8 mouse cellular contexts compared by ENCODE assay signal in the genomic region with DNA sequence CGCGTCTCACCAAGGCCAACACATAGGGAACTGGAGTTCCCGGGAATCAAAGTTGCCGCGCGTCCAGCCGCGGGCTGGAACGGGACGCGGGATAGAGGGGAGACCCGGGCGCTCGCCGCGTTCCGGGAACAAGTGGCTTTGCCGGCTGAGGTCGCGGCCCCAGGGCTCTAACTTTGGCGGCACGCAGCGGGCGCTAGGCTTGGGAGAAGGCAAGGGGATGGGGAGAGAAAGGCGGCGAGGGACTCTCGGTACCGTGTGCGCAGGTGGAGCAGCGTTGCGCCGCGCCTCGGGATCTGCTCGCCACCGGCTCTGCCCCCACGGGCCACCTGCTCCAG. TPM values are rescaled to one million over a fixed set of nuclear protein-coding genes. Genes with fewer than 3 reads are reported as not detected.
DNase-seq lines count a peak whose midpoint lies in the region; ATAC-seq lines count a peak whose summit lies in the region.

No protein-coding gene starts in this region.

- WGBS in lung, embryonic 15.5 days = under 1% methylated on average over 37 of the region's 37 CpGs
- WGBS in forebrain, embryonic 10.5 days = under 1% methylated on average over 37 of the region's 37 CpGs
- WGBS in hindbrain, embryonic 16.5 days = 0% methylated on average over 31 of the region's 37 CpGs
- WGBS in neural tube, embryonic 12.5 days = under 1% methylated on average over 37 of the region's 37 CpGs

- H3K9me3 ChIP-seq in lung, embryonic 15.5 days = no peaks in the 10 kb centered on the region
- no peaks in the 10 kb centered on the region for H3K9me3 ChIP-seq in forebrain, embryonic 10.5 days
- no peaks in the 10 kb centered on the region for H3K9me3 ChIP-seq in hindbrain, embryonic 16.5 days (ENCODE audit: control insufficient read depth, low read length)
- no peaks in the 10 kb centered on the region for H3K9me3 ChIP-seq in neural tube, embryonic 12.5 days

- H3K36me3 ChIP-seq in lung, embryonic 15.5 days = no peaks in the 10 kb centered on the region
- H3K36me3 ChIP-seq in forebrain, embryonic 10.5 days (replicated peaks) = no peaks in the 10 kb centered on the region
- no peaks in the 10 kb centered on the region for H3K36me3 ChIP-seq in hindbrain, embryonic 16.5 days (ENCODE audit: control insufficient read depth, insufficient read depth, low read length)
- no peaks in the 10 kb centered on the region for H3K36me3 ChIP-seq in neural tube, embryonic 12.5 days

- H3K27me3 ChIP-seq in lung, embryonic 15.5 days = peaks cover 63% of the 10 kb centered on the region
- peaks cover 86% of the 10 kb centered on the region for H3K27me3 ChIP-seq in forebrain, embryonic 10.5 days (ENCODE audit: poor library complexity, severe bottlenecking)
- H3K27me3 ChIP-seq in hindbrain, embryonic 16.5 days (replicated peaks; ENCODE audit: control insufficient read depth, insufficient read depth, low read length) = peaks cover 50% of the 10 kb centered on the region
- H3K27me3 ChIP-seq in neural tube, embryonic 12.5 days (replicated peaks) = peaks cover 81% of the 10 kb centered on the region

- H3K27ac ChIP-seq in lung, embryonic 15.5 days = no peak overlapping the region
- H3K27ac ChIP-seq in forebrain, embryonic 10.5 days = peak overlapping the region; percentile 66; the same call in 1 of the 2 replicates
- H3K27ac ChIP-seq in hindbrain, embryonic 16.5 days (ENCODE audit: low read depth, low read length) = no peak overlapping the region
- H3K27ac ChIP-seq in neural tube, embryonic 12.5 days = no peak overlapping the region

- H3K4me1 ChIP-seq in lung, embryonic 15.5 days = peaks cover 13% of the 10 kb centered on the region
- H3K4me1 ChIP-seq in forebrain, embryonic 10.5 days = peaks cover 23% of the 10 kb centered on the region
- H3K4me1 ChIP-seq in hindbrain, embryonic 16.5 days (ENCODE audit: control insufficient read depth, insufficient read depth, low read depth, low read length) = peaks cover 15% of the 10 kb centered on the region
- H3K4me1 ChIP-seq in neural tube, embryonic 12.5 days = peaks cover 18% of the 10 kb centered on the region

- peak overlapping the region; percentile 96 for H3K4me2 ChIP-seq in lung, embryonic 15.5 days
- H3K4me2 ChIP-seq in hindbrain, embryonic 16.5 days (ENCODE audit: low read length) = peak overlapping the region; percentile 98
- peak overlapping the region; percentile 98 for H3K4me2 ChIP-seq in neural tube, embryonic 12.5 days (replicated peaks)

- peak overlapping the region; percentile 36; the same call in 1 of the 2 replicates for H3K9ac ChIP-seq in lung, embryonic 15.5 days
- peak overlapping the region; percentile 68 for H3K9ac ChIP-seq in hindbrain, embryonic 16.5 days (ENCODE audit: low read depth, low read length)
- no peak overlapping the region for H3K9ac ChIP-seq in neural tube, embryonic 12.5 days

- no peak for ATAC-seq in lung, embryonic 15.5 days (ENCODE audit: borderline replicate concordance, extremely low read depth, low FRiP score, low TSS enrichment)
- ATAC-seq in hindbrain, embryonic 16.5 days = no peak
- no peak for ATAC-seq in neural tube, embryonic 12.5 days (ENCODE audit: low FRiP score, low read depth)

- peak overlapping the region; percentile 50 for H3K4me3 ChIP-seq in lung, embryonic 15.5 days
- peak overlapping the region; percentile 65 for H3K4me3 ChIP-seq in forebrain, embryonic 10.5 days
- peak overlapping the region; percentile 58 for H3K4me3 ChIP-seq in hindbrain, embryonic 16.5 days (ENCODE audit: low read length)
- peak overlapping the region; percentile 53 for H3K4me3 ChIP-seq in neural tube, embryonic 12.5 days

- no peak for DNase-seq in lung, postnatal 36 days
- peak; percentile 46 for DNase-seq in forebrain, embryonic 10.5 days (ENCODE audit: extremely low spot score, low spot score)
- DNase-seq in frontal cortex, postnatal 36 days (ENCODE audit: low spot score in 2 of 2) = no peak
- no peak for DNase-seq in left cerebral cortex, adult 11 months (ENCODE audit: low spot score)
- DNase-seq in lung, postnatal 25 days (ENCODE audit: low spot score) = no peak

RNA-seq across cellular contexts. Expression of gene Cdh23, which starts 9.7 kb away (rescaled TPM):
- 0.68 and 0.69 TPM in 2 replicates for polyA plus RNA-seq in lung, embryonic 15.5 days (2015; fragmentation: Nextera tagmentation; extraction: Ambion mirVana)
- 0.27 and 0.32 TPM in 2 replicates for polyA plus RNA-seq in forebrain, embryonic 10.5 days (2016; fragmentation: Nextera tagmentation; extraction: Ambion mirVana)
- polyA plus RNA-seq in hindbrain, embryonic 16.5 days (2015; fragmentation: Nextera tagmentation; extraction: Ambion mirVana) = 6.1 and 6.2 TPM in 2 replicates
- 0.29 and 1.0 TPM in 2 replicates for polyA plus RNA-seq in neural tube, embryonic 12.5 days (2016; fragmentation: Nextera tagmentation; extraction: Ambion mirVana)
